Mouse (Mus musculus) MEL-GATA-1-ER (cell line): Measurements from ENCODE around the gene Gm11168.
"Not testable (repeated sequence)": the region's sequence is repeated elsewhere in the genome, so short reads cannot be mapped to it uniquely, and the experiment has no call there.

Experiments
- DNase-seq: peaks from one replicate; pipeline ENCODE4 v3.0.0-alpha.2; 2012; ENCODE audit warnings: low read depth; ENCODE audit errors: extremely low read depth

Gm11168 gene

GRCm38 (mm10) chr9:3002794-3003396, at the start of gene Gm11168:
Gm11168 (plus strand) TSS chr9:3003346.
- DNase-seq, result not testable (repeated sequence)

- DNase-seq, result peak; percentile 32
These were observed 2.6 kb upstream of the Gm11168 start, which contains the start of gene Gm10722 for GRCm38 (mm10) chr9:3000445-3000972. Gm10722 (plus strand) TSS chr9:3000922.

- not testable (repeated sequence) for DNase-seq
These were observed 2.1 kb upstream of the Gm11168 start for GRCm38 (mm10) chr9:3001006-3001405.

GRCm38 (mm10) chr9:3001948-3002659, 1.0 kb upstream of the Gm11168 start:
- DNase-seq, result peak; percentile 25

- DNase-seq, result not testable (repeated sequence)
These were observed 3.0 kb downstream of the Gm11168 start for GRCm38 (mm10) chr9:3006179-3006578.

GRCm38 (mm10) chr9:3006636-3007035, 3.5 kb downstream of the Gm11168 start:
- not testable (repeated sequence) for DNase-seq

DNA sequence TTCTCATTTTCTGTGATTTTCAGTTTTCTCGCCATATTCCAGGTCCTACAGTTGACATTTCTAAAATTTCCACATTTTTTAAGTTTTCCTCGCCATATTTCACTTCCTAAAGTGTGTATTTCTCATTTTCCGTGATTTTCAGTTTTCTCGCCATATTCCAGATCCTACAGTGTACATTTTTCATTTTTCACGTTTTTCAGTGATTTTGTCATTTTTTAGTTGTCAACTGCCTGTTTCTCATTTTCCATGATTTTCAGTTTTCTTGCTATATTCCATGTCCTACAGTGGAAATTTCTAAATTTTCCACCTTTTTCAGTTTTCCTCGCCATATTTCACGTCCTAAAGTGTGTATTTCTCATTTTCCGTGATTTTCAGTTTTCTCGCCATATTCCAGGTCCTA, 4.1 kb downstream of the Gm11168 start:
- DNase-seq, result peak; percentile 9

- DNase-seq, result not testable (repeated sequence)
These were observed 6.2 kb downstream of the Gm11168 start for GRCm38 (mm10) chr9:3009331-3009730.

- DNase-seq, result not testable (repeated sequence)
These were observed 9.0 kb downstream of the Gm11168 start for GRCm38 (mm10) chr9:3012054-3012621.

- not testable (repeated sequence) for DNase-seq
These were observed 9.7 kb downstream of the Gm11168 start, which contains the start of gene Gm10721 for GRCm38 (mm10) chr9:3012733-3013279. Gm10721 (plus strand) TSS chr9:3013140.

GRCm38 (mm10) chr9:3015354-3015753, 12.2 kb downstream of the Gm11168 start, which contains the start of gene Gm10720:
Gm10720 (plus strand) TSS chr9:3015654.
- DNase-seq, result not testable (repeated sequence)

GRCm38 (mm10) chr9:3015896-3016295, 12.8 kb downstream of the Gm11168 start:
- not testable (repeated sequence) for DNase-seq

GRCm38 (mm10) chr9:3017108-3017507, 14.0 kb downstream of the Gm11168 start, which contains the start of gene Gm10719:
Gm10719 (plus strand) TSS chr9:3017408.
- DNase-seq, result not testable (repeated sequence)

GRCm38 (mm10) chr9:3018944-3019343, 15.8 kb downstream of the Gm11168 start:
- DNase-seq, result not testable (repeated sequence)

DNA sequence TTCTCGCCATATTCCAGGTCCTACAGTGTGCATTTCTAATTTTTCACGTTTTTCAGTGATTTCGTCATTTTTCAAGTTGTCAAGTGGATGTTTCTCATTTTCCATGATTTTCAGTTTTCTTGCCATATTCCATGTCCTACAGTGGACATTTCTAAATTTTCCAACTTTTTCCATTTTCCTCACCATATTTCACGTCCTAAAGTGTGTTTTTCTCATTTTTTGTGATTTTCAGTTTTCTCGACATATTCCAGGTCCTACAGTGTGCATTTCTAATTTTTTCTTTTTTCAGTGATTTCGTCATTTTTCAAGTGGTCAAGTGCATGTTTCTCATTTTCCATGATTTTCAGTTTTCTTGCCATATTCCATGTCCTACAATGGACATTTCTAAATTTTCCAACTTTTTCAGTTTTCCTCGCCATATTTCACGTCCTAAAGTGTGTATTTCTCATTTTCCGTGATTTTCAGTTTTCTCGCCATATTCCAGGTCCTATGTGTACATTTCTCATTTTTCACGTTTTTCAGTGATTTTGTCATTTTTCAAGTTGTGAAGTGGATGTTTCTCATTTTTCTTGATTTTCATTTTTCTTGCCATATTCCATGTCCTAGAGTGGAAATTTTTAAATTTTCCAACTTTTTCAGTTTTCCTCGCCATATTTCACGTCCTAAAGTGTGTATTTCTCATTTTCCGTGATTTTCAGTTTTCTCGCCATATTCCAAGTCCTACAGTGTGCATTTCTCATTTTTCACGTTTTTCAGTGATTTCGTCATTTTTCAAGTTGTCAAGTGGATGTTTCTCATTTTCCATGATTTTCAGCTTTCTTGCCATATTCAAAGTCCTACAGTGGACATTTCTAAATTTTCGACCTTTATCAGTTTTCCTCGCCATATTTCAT, 16.9 kb downstream of the Gm11168 start:
- DNase-seq, result not testable (repeated sequence)

DNA sequence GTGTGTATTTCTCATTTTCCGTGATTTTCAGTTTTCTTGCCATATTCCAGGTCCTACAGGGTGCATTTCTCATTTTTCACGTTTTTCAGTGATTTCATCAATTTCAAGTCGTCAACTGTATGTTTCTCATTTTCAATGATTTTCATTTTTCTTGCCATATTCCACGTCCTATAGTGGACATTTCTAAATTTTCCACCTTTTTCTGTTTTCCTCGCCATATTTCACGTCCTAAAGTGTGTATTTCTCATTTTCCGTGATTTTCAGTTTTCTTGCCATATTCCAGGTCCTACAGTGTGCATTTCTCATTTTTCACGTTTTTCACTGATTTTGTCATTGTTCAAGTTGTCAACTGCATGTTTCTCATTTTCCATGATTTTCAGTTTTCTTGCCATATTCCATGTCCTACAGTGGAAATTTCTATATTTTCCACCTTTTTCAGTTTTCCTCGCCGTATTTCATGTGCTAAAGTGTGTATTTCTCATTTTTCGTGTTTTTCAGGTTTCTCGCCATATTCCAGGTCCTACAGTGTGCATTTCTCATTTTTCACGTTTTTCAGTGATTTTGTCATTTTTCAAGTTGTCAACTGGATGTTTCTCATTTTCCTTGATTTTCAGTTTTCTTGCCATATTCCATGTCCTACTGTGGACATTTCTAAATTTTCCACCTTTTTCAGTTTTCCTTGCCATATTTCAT, 19.3 kb downstream of the Gm11168 start:
- peak; percentile 14 for DNase-seq

DNA sequence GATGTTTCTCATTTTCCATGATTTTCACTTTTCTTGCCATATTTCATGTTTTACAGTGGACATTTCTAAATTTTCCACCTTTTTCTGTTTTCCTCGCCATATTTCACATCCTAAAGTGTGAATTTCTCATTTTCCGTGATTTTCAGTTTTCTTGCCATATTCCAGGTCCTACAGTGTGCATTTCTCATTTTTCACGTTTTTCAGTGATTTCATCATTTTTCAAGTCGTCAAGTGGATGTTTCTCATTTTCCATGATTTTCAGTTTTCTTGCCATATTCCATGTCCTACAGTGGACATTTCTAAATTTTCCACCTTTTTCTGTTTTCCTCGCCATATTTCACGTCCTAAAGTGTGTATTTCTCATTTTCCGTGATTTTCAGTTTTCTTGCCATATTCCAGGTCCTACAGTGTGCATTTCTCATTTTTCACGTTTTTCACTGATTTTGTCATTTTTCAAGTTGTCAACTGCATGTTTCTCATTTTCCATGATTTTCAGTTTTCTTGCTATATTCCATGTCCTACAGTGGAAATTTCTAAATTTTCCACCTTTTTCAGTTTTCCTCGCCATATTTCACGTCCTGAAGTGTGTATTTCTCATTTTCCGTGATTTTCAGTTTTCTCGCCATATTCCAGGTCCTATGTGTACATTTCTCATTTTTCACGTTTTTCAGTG, 20.3 kb downstream of the Gm11168 start, which contains the start of gene Gm10718:
Gene Gm10718 (plus strand): TSS at position 236 of the 673 bp plus-strand sequence.
- not testable (repeated sequence) for DNase-seq

GRCm38 (mm10) chr9:3023985-3024648, 21.0 kb downstream of the Gm11168 start:
- DNase-seq, result not testable (repeated sequence)
